Mouse (Mus musculus): Measurements from ENCODE around the gene Sulf2.

DNA sequence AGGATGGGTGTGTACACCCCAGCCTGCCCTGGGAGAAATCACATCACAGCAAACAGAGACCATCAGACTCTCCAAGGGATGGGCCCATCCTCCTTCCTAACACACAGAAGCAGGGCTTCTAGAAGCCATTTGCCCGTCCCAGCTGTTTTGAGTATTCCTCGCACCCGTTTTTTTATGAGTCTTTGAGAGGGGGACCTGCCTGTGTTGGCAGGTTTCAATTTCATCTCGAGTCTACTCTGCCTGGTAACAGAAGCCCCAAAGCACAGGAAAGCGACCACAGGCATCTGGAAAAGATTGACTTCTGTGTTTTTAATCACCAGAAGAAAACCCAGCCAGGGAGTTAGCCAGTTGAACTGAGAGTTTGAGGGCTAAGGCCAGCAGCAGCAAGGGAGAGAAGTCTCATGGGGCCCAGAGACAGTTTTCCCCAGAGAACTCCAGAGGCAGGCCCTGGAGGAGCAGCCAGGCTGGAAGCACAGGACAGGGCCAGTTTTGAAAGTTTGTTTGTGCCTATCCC is 24.7 kb upstream of the Sulf2 start:
- TF ChIP-seq CTCF (IDR thresholded peaks at IDR 0.05; ENCODE audit: control insufficient read depth, insufficient read depth, insufficient read length) (no peak), MAX (IDR thresholded peaks at IDR 0.05) (no peak), MYOG (IDR thresholded peaks at IDR 0.05; ENCODE audit: control insufficient read depth, extremely low read depth, insufficient read length) (no peak)

All from C2C12 (cell line).